Mouse (Mus musculus) CH12.LX (cell line): ENCODE data around the gene Timd2. TPM values are rescaled to one million over a fixed set of nuclear protein-coding genes. Genes with fewer than 3 reads are reported as not detected.
A peak's percentile ranks its signal among the peaks of the same experiment; 100 is the strongest.
"Not testable (repeated sequence)": the region's sequence is repeated elsewhere in the genome, so short reads cannot be mapped to it uniquely, and the experiment has no call there.

ENCODE experiments used
- DNase-seq: peaks from one replicate; pipeline ENCODE4 v3.0.0-alpha.2; 2013; ENCODE audit errors: extremely low read depth
- H3K27ac ChIP-seq: 2 replicates; pipeline ENCODE4 v1.5.1; 2012; ENCODE audit warnings: low read depth, mild to moderate bottlenecking, control low read depth, moderate library complexity; ENCODE audit not compliant: insufficient read depth
- H3K27me3 ChIP-seq: replicated peaks from 2 replicates; pipeline ENCODE3; 2012; ENCODE audit warnings: inconsistent platforms
- H3K36me3 ChIP-seq, 2 experiments: replicated peaks in 1 of 2; 2 replicates each; pipeline versions ENCODE3 to v1.6.1; 2012; ENCODE audit warnings: inconsistent platforms in 1 of 2, low read length in 1 of 2, mild to moderate bottlenecking in 1 of 2, mixed read lengths in 1 of 2, moderate library complexity in 1 of 2; ENCODE audit not compliant: control insufficient read depth in 1 of 2, insufficient read depth in 1 of 2
- H3K4me1 ChIP-seq, 2 experiments: 2 replicates each; pipeline ENCODE4 v1.6.1; 2012; ENCODE audit warnings: inconsistent platforms in 1 of 2, moderate library complexity in 1 of 2; ENCODE audit not compliant: insufficient read depth in 2 of 2, control insufficient read depth in 1 of 2
- H3K4me2 ChIP-seq: 2 replicates; pipeline ENCODE4 v1.6.1; 2012; ENCODE audit warnings: low read depth, mild to moderate bottlenecking, control low read depth; ENCODE audit not compliant: poor library complexity, insufficient read depth, severe bottlenecking
- H3K4me3 ChIP-seq, 3 experiments: fragments of 150-350 bp in 1 of 3; sonication (generic) in 1 of 3; replicated peaks in 1 of 3; 2 replicates each; pipeline versions ENCODE3 to v1.5.1; 2011 to 2012; ENCODE audit warnings: low read depth in 2 of 3, low read length in 2 of 3, mild to moderate bottlenecking in 2 of 3, moderate library complexity in 2 of 3, control low read depth in 1 of 3, improper control_type of control experiment in 1 of 3, inconsistent platforms in 1 of 3, mixed read lengths in 1 of 3; ENCODE audit not compliant: poor library complexity in 1 of 3
- H3K79me2 ChIP-seq: replicated peaks from 2 replicates; pipeline ENCODE4 v1.6.1; 2012; ENCODE audit warnings: mild to moderate bottlenecking, moderate library complexity; ENCODE audit not compliant: control insufficient read depth, poor library complexity, insufficient read depth, severe bottlenecking; ENCODE audit errors: extremely low read depth
- H3K9ac ChIP-seq: 2 replicates; pipeline ENCODE4 v1.6.1; 2012; ENCODE audit warnings: low read depth, mild to moderate bottlenecking, control low read depth, moderate library complexity; ENCODE audit not compliant: insufficient read depth
- H3K9me3 ChIP-seq: replicated peaks from 2 replicates; pipeline ENCODE3; 2012; ENCODE audit warnings: low read length, inconsistent platforms, mixed read lengths
- CHD1 ChIP-seq: IDR thresholded peaks from 2 replicates; pipeline ENCODE4 v1.6.1; 2012; ENCODE audit warnings: low read depth, low read length, improper control_type of control experiment, inconsistent platforms
- CHD2 ChIP-seq: IDR thresholded peaks from 2 replicates; pipeline ENCODE4 v1.6.1; 2011; ENCODE audit warnings: low read length, improper control_type of control experiment
- CTCF ChIP-seq, 2 experiments: IDR thresholded peaks in 1 of 2; conservative IDR thresholded peaks in 1 of 2; 2 replicates each; pipeline ENCODE4 v1.5.1; 2011 to 2012; ENCODE audit warnings: low read depth in 2 of 2, low read length in 2 of 2, improper control_type of control experiment in 1 of 2, inconsistent platforms in 1 of 2, mild to moderate bottlenecking in 1 of 2, moderate library complexity in 1 of 2
- EP300 ChIP-seq: IDR thresholded peaks from 2 replicates; pipeline ENCODE4 v1.6.1; 2011; ENCODE audit warnings: low read length, improper control_type of control experiment
- JUN ChIP-seq: IDR thresholded peaks from 2 replicates; pipeline ENCODE4 v1.6.1; 2011; ENCODE audit warnings: low read depth, mild to moderate bottlenecking, low read length, improper control_type of control experiment, moderate library complexity; ENCODE audit not compliant: insufficient read depth
- KAT2A ChIP-seq: IDR thresholded peaks from 2 replicates; pipeline ENCODE4 v1.6.1; 2012; ENCODE audit warnings: low read length, improper control_type of control experiment, inconsistent platforms; ENCODE audit not compliant: insufficient replicate concordance
- MAX ChIP-seq: IDR thresholded peaks from 2 replicates; pipeline ENCODE4 v1.6.1; 2011; ENCODE audit warnings: low read length, improper control_type of control experiment
- MEF2A ChIP-seq: IDR thresholded peaks from 2 replicates; pipeline ENCODE4 v1.6.1; 2014; ENCODE audit warnings: low read depth, mild to moderate bottlenecking, inconsistent platforms, low read length, improper control_type of control experiment, borderline replicate concordance
- MXI1 ChIP-seq: IDR thresholded peaks from 2 replicates; pipeline ENCODE4 v1.6.1; 2011; ENCODE audit warnings: mild to moderate bottlenecking, low read depth, low read length, improper control_type of control experiment
- MYC ChIP-seq: IDR thresholded peaks from 2 replicates; pipeline ENCODE4 v1.6.1; 2011; ENCODE audit warnings: low read depth, mild to moderate bottlenecking, improper control_type of control experiment, low read length
- POLR2A ChIP-seq: IDR thresholded peaks from 2 replicates; pipeline ENCODE4 v1.6.1; 2011; ENCODE audit warnings: low read depth, mild to moderate bottlenecking, improper control_type of control experiment, low read length
- ZKSCAN1 ChIP-seq: IDR thresholded peaks from 2 replicates; pipeline ENCODE4 v1.6.1; 2012; ENCODE audit warnings: low read depth, inconsistent platforms, low read length, improper control_type of control experiment, borderline replicate concordance
- ZMIZ1 ChIP-seq: IDR thresholded peaks from 2 replicates; pipeline ENCODE4 v1.6.1; 2012; ENCODE audit warnings: low read depth, mild to moderate bottlenecking, inconsistent platforms, low read length, improper control_type of control experiment
- dilution Hi-C: fragments of 300-500 bp; cut with MboI; formaldehyde crosslinking; loops from 2 replicates; pipeline ENCODE4 v1.14.3; 2020; ENCODE audit warnings: low sequenced_read_pairs; ENCODE audit not compliant: extremely low pct_unique_long_range_greater_than_20kb, extremely low pct_ligation_motif_present
- in situ Hi-C: fragments of 300-500 bp; cut with MboI; formaldehyde crosslinking; loops from 3 replicates; pipeline ENCODE4 v1.14.3; 2019; ENCODE audit warnings: low sequenced_read_pairs, low pct_ligation_motif_present, low pct_unique_long_range_greater_than_20kb, mixed read lengths
- polyA plus RNA-seq: library from polyadenylated mRNA; unstranded; fragments of >175 nt; gene quantifications from 2 replicates; pipeline ENCODE4 v1.2.1, GENCODE M21; 2012; ENCODE audit warnings: low read depth; ENCODE audit not compliant: insufficient read length
- total RNA-seq, 2 experiments: library from RNA; depleted of rRNA; stranded (reverse); fragments of 300-350 nt in 1 of 2; fragments of >200 nt in 1 of 2; gene quantifications; 2 replicates each; pipeline ENCODE4 v1.2.3; 2012 to 2014

Timd2 gene
- total and polyA plus RNA-seq, 3 experiments: 66.3 to 241 (median 119) TPM

DNA sequence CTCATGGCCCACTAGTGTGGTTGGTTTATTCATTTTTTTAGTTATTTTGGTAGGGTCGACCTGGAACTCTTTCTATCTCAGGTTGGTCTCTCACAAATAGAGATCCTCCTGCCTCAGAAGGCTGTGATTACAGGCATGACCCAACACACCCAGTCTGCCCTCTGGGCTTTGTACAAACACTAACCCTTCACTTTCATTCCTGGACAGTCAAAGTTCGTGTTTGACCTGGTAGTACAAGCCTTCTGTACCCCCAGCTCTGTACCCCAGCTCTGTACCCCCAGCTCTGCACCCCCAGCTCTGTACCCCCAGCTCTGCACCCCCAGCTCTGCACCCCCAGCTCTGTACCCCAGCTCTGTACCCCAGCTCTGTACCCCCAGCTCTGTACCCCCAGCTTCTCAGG is 11.0 kb downstream of the Timd2 start:
- H3K9ac ChIP-seq, dilution Hi-C loops, H3K9me3 ChIP-seq, H3K27ac ChIP-seq, H3K4me2 ChIP-seq, DNase-seq, H3K27me3 ChIP-seq: not testable (repeated sequence)
- peaks cover 0 to 12% of the 10 kb centered on the region in 2 experiments for H3K36me3 ChIP-seq
- peaks cover 0 to 51% of the 10 kb centered on the region in 2 experiments; a peak in 2 of 4 replicates for H3K4me1 ChIP-seq
- H3K4me3 ChIP-seq: peak overlapping the region in 1 of 3 experiments; percentile 29
- in situ Hi-C loops: loop anchor here (10.0 kb wide), 1 partner anchor 49 kb away; no protein-coding TSS in a partner anchor
- peaks cover 26% of the 10 kb centered on the region for H3K79me2 ChIP-seq

DNA sequence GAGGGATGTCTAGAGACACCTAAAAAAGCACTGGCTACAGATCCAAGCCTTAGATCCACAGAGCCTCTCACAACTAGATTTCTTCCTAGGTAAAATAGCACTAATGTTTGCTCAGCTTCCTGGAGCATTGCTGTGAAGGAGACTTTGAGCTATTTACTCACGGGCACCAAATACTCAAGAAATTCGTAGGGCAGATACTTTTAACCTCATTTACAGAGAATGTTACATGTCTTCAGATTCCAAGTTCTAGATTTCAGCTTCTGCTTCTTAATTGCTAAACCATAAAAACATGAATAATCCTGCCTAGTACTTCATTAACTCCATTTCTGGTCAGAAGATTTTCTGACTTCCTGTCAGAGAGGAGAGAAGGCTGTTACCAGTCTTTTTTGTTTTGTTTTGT is 16.7 kb downstream of the Timd2 start:
- H3K9me3 ChIP-seq: no peaks in the 10 kb centered on the region
- dilution Hi-C loops (no loop called here), in situ Hi-C loops (loop anchor here (10.0 kb wide), 1 partner anchor 55 kb away; no protein-coding TSS in a partner anchor)
- no peak for DNase-seq
- H3K4me3 ChIP-seq: no peak overlapping the region
- H3K27ac ChIP-seq: no peak overlapping the region
- no peak overlapping the region for H3K4me2 ChIP-seq
- TF ChIP-seq ZMIZ1: no peak
- TF ChIP-seq ZKSCAN1: no peak
- TF ChIP-seq CHD2: no peak
- TF ChIP-seq EP300: no peak
- TF ChIP-seq KAT2A: no peak
- TF ChIP-seq POLR2A: no peak
- no peak for TF ChIP-seq MAX
- TF ChIP-seq MYC: no peak
- no peak for TF ChIP-seq MXI1
- no peak for TF ChIP-seq CTCF (conservative IDR thresholded peaks at IDR 0.05 in 1 of 2, IDR thresholded peaks at IDR 0.05 in 1 of 2; ENCODE audit: low read depth in 2 of 2, low read length in 2 of 2)
- TF ChIP-seq JUN: no peak
- no peak for TF ChIP-seq CHD1
- H3K79me2 ChIP-seq: peaks cover 6% of the 10 kb centered on the region
- peaks cover 0 to 63% of the 10 kb centered on the region in 2 experiments; a peak in 2 of 4 replicates for H3K4me1 ChIP-seq
- H3K36me3 ChIP-seq: peaks cover 11 to 54% of the 10 kb centered on the region in 2 experiments
- no peak overlapping the region for H3K9ac ChIP-seq
- no peaks in the 10 kb centered on the region for H3K27me3 ChIP-seq

DNA sequence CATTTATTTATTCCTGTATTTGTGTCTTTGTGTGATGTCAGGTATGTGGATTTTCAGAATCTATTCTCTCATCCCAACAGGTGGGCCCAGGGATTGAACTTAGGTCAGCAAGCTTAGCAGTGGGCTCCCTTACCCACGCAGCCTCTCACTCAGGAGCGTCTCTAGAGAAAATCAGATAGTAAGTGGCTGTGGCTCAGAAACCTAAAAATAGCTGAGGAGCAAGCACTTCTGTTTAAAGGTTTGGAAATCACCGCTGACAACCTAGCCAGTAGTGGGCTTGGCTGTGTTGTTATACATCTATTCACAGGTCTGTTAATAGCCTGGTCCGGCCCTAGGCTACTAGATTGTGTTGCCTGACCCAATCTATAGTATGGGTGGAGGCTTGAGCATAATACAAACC is 23.1 kb downstream of the Timd2 start:
- Histone ChIP-seq H3K27me3 (no peaks in the 10 kb centered on the region), H3K4me1 (peaks cover 4 to 51% of the 10 kb centered on the region in 2 experiments; a peak in 3 of 4 replicates), H3K4me3 (no peak overlapping the region), H3K27ac (no peak overlapping the region), H3K79me2 (no peaks in the 10 kb centered on the region), H3K36me3 (peaks cover 32 to 89% of the 10 kb centered on the region in 2 experiments), H3K9me3 (no peaks in the 10 kb centered on the region)
- DNase-seq: peak; percentile 55
- in situ Hi-C loops (no loop called here), dilution Hi-C loops (no loop called here)
- TF ChIP-seq MEF2A (peak; percentile 90), MAX (no peak)
- TF ChIP-seq, all 38 proteins: peak for 1
- Histone ChIP-seq H3K4me2 (0 out of 2 replicates have a peak overlapping the region, but pooled peaks have one; percentile 16), H3K9ac (no peak overlapping the region)
